ENCODE assay signal across 8 mouse cellular contexts in genomic region chr11:44470432-44471336, GRCm38 (mm10). TPM values are rescaled to one million over a fixed set of nuclear protein-coding genes. Genes with fewer than 3 reads are reported as not detected.
DNase-seq lines count a peak whose midpoint lies in the region; ATAC-seq and TF ChIP-seq lines count a peak whose summit lies in the region.

Gene Ublcp1 (minus strand): TSS chr11:44470498.

- H3K9ac ChIP-seq in embryonic facial prominence, embryonic 15.5 days = peak within 1 kb of the TSS; percentile 82
- H3K9ac ChIP-seq in kidney, embryonic 14.5 days (ENCODE audit: low read depth, low read length) = peak within 1 kb of the TSS; percentile 93
- H3K9ac ChIP-seq in limb, embryonic 15.5 days = peak within 1 kb of the TSS; percentile 89

- WGBS in bone marrow, adult 2 months = under 1% methylated on average over 54 of the region's 54 CpGs
- WGBS in embryonic facial prominence, embryonic 15.5 days = under 1% methylated on average over 54 of the region's 54 CpGs
- WGBS in kidney, embryonic 14.5 days = under 1% methylated on average over 54 of the region's 54 CpGs
- under 1% methylated on average over 54 of the region's 54 CpGs for WGBS in limb, embryonic 15.5 days

- peak; percentile 91 for DNase-seq in 3T3-L1 (ENCODE audit: low read depth, low spot score)
- DNase-seq in heart, adult 9 months (ENCODE audit: low spot score in 2 of 2) = peak; percentile 92 to 93
- DNase-seq in monocyte, adult 2 months (ENCODE audit: low read depth in 1 of 2, low spot score in 2 of 2) = peak; percentile 78 to 87
- DNase-seq in spleen, postnatal 36 days (ENCODE audit: low spot score in 2 of 2) = peak; percentile 96

- TF ChIP-seq CTCF in bone marrow, adult 2 months (IDR thresholded peaks at IDR 0.05; ENCODE audit: control insufficient read depth, insufficient read depth, low read length) = no peak

- peak within 1 kb of the TSS; percentile 98 for H3K27ac ChIP-seq in bone marrow, adult 2 months (ENCODE audit: control insufficient read depth, insufficient read depth, low read depth, low read length, poor library complexity)
- H3K27ac ChIP-seq in embryonic facial prominence, embryonic 15.5 days (replicated peaks) = peak within 1 kb of the TSS; percentile 96
- peak within 1 kb of the TSS; percentile 84 for H3K27ac ChIP-seq in kidney, embryonic 14.5 days (ENCODE audit: low read depth, low read length)
- peak within 1 kb of the TSS; percentile 93 for H3K27ac ChIP-seq in limb, embryonic 15.5 days

- H3K27me3 ChIP-seq in embryonic facial prominence, embryonic 15.5 days = no peaks in the 10 kb centered on the region
- no peaks in the 10 kb centered on the region for H3K27me3 ChIP-seq in kidney, embryonic 14.5 days (ENCODE audit: control insufficient read depth, insufficient read depth, low read length)
- no peaks in the 10 kb centered on the region for H3K27me3 ChIP-seq in limb, embryonic 15.5 days

- H3K36me3 ChIP-seq in embryonic facial prominence, embryonic 15.5 days = 0 out of 2 replicates have a peak, but pooled peaks cover 4% of the 10 kb centered on the region
- H3K36me3 ChIP-seq in kidney, embryonic 14.5 days (ENCODE audit: control insufficient read depth, insufficient read depth, low read length) = 0 out of 2 replicates have a peak, but pooled peaks cover 4% of the 10 kb centered on the region
- H3K36me3 ChIP-seq in limb, embryonic 15.5 days = no peaks in the 10 kb centered on the region

- TF ChIP-seq POLR2A in bone marrow, adult 2 months (IDR thresholded peaks at IDR 0.05; ENCODE audit: borderline replicate concordance, control insufficient read depth, low read depth, low read length) = peak; percentile 53; the same call in 1 of the 2 replicates

- H3K4me1 ChIP-seq in bone marrow, adult 2 months (ENCODE audit: control insufficient read depth, insufficient read depth, low read length) = peaks cover 1% of the 10 kb centered on the region; the same call in 1 of the 2 replicates
- H3K4me1 ChIP-seq in embryonic facial prominence, embryonic 15.5 days = peaks cover 14% of the 10 kb centered on the region
- H3K4me1 ChIP-seq in kidney, embryonic 14.5 days (ENCODE audit: control insufficient read depth, insufficient read depth, low read length) = peaks cover 13% of the 10 kb centered on the region; the same call in 1 of the 2 replicates
- H3K4me1 ChIP-seq in limb, embryonic 15.5 days = peaks cover 17% of the 10 kb centered on the region

- peak; percentile 91 for ATAC-seq in embryonic facial prominence, embryonic 15.5 days (ENCODE audit: insufficient number of reproducible peaks, low FRiP score, low TSS enrichment, low read depth)
- peak; percentile 96 for ATAC-seq in kidney, embryonic 14.5 days (ENCODE audit: low FRiP score, low TSS enrichment)
- peak; percentile 88 for ATAC-seq in limb, embryonic 15.5 days (ENCODE audit: insufficient number of reproducible peaks, low FRiP score, low TSS enrichment, low read depth)

- no peaks in the 10 kb centered on the region for H3K9me3 ChIP-seq in embryonic facial prominence, embryonic 15.5 days (replicated peaks)
- no peaks in the 10 kb centered on the region for H3K9me3 ChIP-seq in kidney, embryonic 14.5 days (ENCODE audit: control insufficient read depth, low read length)
- H3K9me3 ChIP-seq in limb, embryonic 15.5 days = no peaks in the 10 kb centered on the region

- peak within 1 kb of the TSS; percentile 93 for H3K4me2 ChIP-seq in embryonic facial prominence, embryonic 15.5 days (replicated peaks)
- H3K4me2 ChIP-seq in kidney, embryonic 14.5 days (replicated peaks; ENCODE audit: low read depth, low read length) = peak within 1 kb of the TSS; percentile 58
- peak within 1 kb of the TSS; percentile 84 for H3K4me2 ChIP-seq in limb, embryonic 15.5 days

- H3K4me3 ChIP-seq in bone marrow, adult 2 months (replicated peaks; ENCODE audit: control insufficient read depth, low read depth, low read length) = peak within 1 kb of the TSS; percentile 71
- H3K4me3 ChIP-seq in embryonic facial prominence, embryonic 15.5 days (replicated peaks) = peak within 1 kb of the TSS; percentile 92
- H3K4me3 ChIP-seq in kidney, embryonic 14.5 days (ENCODE audit: low read length) = peak within 1 kb of the TSS; percentile 92
- peak within 1 kb of the TSS; percentile 95 for H3K4me3 ChIP-seq in limb, embryonic 15.5 days

RNA-seq across cellular contexts. Expression of gene Ublcp1, which starts in this region (rescaled TPM):
- 42.2 and 52.5 TPM in 2 replicates for polyA plus RNA-seq in bone marrow, adult 2 months (2011; ENCODE audit: insufficient read depth, insufficient read length, low replicate concordance, missing spikeins)
- polyA plus RNA-seq in embryonic facial prominence, embryonic 15.5 days (2015; fragmentation: Nextera tagmentation; extraction: Ambion mirVana) = 59.8 and 61.1 TPM in 2 replicates
- polyA plus RNA-seq in kidney, embryonic 14.5 days (2014; fragmentation: Nextera tagmentation; extraction: Ambion mirVana) = 75.4 and 78.4 TPM in 2 replicates
- 51.5 and 52.8 TPM in 2 replicates for polyA plus RNA-seq in limb, embryonic 15.5 days (2015; fragmentation: Nextera tagmentation; extraction: Ambion mirVana)

Comparison
In these comparisons a context has a peak if more than half of its experiments do, and no peak if none do; other contexts are left out.
1. Peak in every context shown above with its lines: DNase-seq, ATAC-seq, H3K4me3 ChIP-seq and H3K27ac ChIP-seq.